Mouse (Mus musculus) testis, adult 2 months (tissue): Measurements from ENCODE around the gene Tssk4. TPM values are rescaled to one million over a fixed set of nuclear protein-coding genes. Genes with fewer than 3 reads are reported as not detected.
A peak's percentile ranks its signal among the peaks of the same experiment; 100 is the strongest.

Source experiments
- H3K27ac ChIP-seq: fragments of 200-500 bp; 2 replicates; pipeline ENCODE4 v1.5.1; 2012; ENCODE audit warnings: low read depth, low read length; ENCODE audit not compliant: control insufficient read depth, insufficient read depth
- H3K27me3 ChIP-seq: fragments of 200-500 bp; 2 replicates; pipeline ENCODE4 v1.6.1; 2012; ENCODE audit warnings: mild to moderate bottlenecking, low read length, moderate library complexity; ENCODE audit not compliant: control insufficient read depth, insufficient read depth
- H3K36me3 ChIP-seq: fragments of 200-500 bp; 2 replicates; pipeline ENCODE4 v1.6.1; 2012; ENCODE audit warnings: mild to moderate bottlenecking, low read length; ENCODE audit not compliant: control insufficient read depth, insufficient read depth
- H3K4me1 ChIP-seq: fragments of 200-500 bp; 2 replicates; pipeline ENCODE4 v1.6.1; 2012; ENCODE audit warnings: low read length; ENCODE audit not compliant: control insufficient read depth, insufficient read depth
- H3K4me3 ChIP-seq: fragments of 200-500 bp; 2 replicates; pipeline ENCODE4 v1.5.1; 2012; ENCODE audit warnings: low read depth, mild to moderate bottlenecking, low read length, moderate library complexity, mixed read lengths; ENCODE audit not compliant: control insufficient read depth
- CTCF ChIP-seq: fragments of 200-500 bp; IDR thresholded peaks from 2 replicates; pipeline ENCODE4 v1.5.1; 2012; ENCODE audit warnings: low read depth, mild to moderate bottlenecking, inconsistent platforms, low read length, moderate library complexity; ENCODE audit not compliant: control insufficient read depth, insufficient read depth, insufficient replicate concordance
- POLR2A ChIP-seq: fragments of 200-500 bp; IDR thresholded peaks from 2 replicates; pipeline ENCODE4 v1.6.1; 2012; ENCODE audit warnings: low read depth, mild to moderate bottlenecking, inconsistent platforms, low read length, moderate library complexity; ENCODE audit not compliant: control insufficient read depth
- polyA plus RNA-seq: library from polyadenylated mRNA; depleted of rRNA; stranded (reverse); fragments of >200 nt; gene quantifications from 2 replicates; pipeline ENCODE4 v1.2.3, GENCODE M21; 2012; rRNA removed

Gene Tssk4
- polyA plus RNA-seq: 197 and 200 TPM in 2 replicates

DNA sequence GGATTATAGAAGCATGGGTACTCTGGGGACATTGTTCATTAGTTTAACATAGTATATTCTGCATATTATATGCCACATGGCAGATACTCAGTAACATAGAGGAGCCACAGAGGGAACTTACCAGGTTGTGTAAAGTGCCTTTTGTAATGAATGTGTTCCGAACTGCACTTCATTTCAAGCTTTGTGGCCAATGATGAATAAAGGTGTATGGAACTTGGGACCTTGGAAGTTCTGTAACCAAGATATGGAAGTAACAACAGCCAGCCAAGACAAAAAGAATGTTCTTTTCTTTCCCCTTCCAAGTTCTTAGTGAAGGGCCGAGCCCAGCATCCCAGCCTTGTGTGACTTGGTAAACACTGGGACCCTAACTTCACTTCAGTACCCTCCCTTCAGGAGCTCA is at the start of gene Tssk4:
Tssk4 (plus strand) TSS at position 301 of the 400 bp plus-strand sequence.
- H3K36me3 ChIP-seq: no peaks in the 10 kb centered on the region
- peaks cover 1% of the 10 kb centered on the region; the same call in 1 of the 2 replicates for H3K4me1 ChIP-seq
- no peaks in the 10 kb centered on the region for H3K27me3 ChIP-seq
- peak; percentile 24; the same call in 1 of the 2 replicates for TF ChIP-seq POLR2A
- no peak for TF ChIP-seq CTCF
- H3K4me3 ChIP-seq: peak within 1 kb of the TSS; percentile 82
- H3K27ac ChIP-seq: no peak within 1 kb of the TSS

DNA sequence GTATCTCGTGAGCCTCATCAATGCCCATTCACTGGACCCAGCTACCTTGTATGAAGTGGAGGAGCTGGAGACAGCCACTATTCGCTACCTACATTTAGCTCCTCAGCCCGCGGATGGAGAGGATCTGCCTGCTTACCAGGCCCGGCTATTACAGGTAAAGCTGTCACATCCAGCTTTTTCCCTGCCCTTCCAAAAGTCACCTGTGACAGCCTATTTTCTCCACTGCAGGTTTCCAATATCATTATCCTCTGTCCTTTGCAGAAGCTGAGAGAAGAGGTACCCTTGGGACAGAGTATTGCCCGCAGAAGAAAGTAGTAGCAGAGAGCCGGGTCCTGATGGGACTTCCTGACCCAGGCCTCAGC is 46.7 kb upstream of the Tssk4 start, which contains the start of gene Irf9:
Irf9 (plus strand) TSS at position 301 of the 362 bp plus-strand sequence.
- Histone ChIP-seq H3K27ac (peak within 1 kb of the TSS; percentile 86), H3K27me3 (no peaks in the 10 kb centered on the region), H3K36me3 (no peaks in the 10 kb centered on the region), H3K4me1 (no peaks in the 10 kb centered on the region; the same call in 1 of the 2 replicates), H3K4me3 (peak within 1 kb of the TSS; percentile 75)
- no peak for TF ChIP-seq CTCF
- TF ChIP-seq POLR2A: no peak

DNA sequence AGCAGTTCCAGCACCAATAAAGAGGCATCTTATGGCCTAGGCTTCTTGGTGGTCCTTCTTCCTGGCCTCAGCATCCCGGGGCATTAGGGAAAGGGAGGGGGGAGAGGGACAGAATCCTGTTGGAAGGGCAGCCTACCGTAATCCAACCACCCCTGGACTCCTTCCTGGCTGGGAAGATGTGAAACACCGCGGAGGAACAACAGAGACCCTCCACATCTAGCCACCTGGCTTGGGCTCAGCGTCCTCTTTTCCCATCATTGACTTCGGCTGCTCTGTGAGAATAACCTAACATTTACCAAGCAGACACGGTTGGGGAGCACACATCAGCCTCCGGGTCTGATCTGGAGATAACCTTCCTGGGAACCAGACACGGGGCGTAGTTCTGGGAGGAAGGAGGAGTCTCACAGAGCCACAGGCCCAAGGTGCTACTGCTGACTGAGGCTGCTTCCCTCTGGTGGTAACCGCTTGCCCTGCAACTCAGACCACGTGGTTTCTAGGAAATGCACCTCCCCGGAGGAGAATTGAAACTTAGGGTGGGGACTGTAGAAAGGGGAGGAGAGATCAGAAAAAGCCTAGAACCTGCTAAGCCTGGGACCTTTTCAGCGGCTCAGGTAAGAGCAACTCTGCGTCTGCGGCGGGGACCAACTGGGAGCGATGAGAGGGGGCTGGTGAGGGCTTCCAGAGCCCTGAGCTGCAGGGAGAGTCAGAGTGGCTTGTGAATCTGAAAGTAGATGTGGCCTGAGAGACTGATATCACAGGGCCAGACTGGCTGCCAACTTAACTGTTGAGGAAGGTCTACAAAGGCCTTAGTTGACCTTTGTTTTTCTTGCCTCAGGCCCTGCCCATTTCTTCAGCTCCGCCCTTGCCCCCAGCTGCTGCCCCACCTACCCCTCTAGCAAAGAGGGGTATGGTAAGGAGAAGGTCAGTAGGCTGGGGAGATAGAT is 46.1 kb upstream of the Tssk4 start:
- no peaks in the 10 kb centered on the region for H3K36me3 ChIP-seq
- TF ChIP-seq POLR2A: no peak
- TF ChIP-seq CTCF: peak; percentile 76; the same call in 1 of the 2 replicates
- H3K27me3 ChIP-seq: no peaks in the 10 kb centered on the region
- H3K4me3 ChIP-seq: peak overlapping the region; percentile 75
- H3K4me1 ChIP-seq: no peaks in the 10 kb centered on the region; the same call in 1 of the 2 replicates
- H3K27ac ChIP-seq: peak overlapping the region; percentile 86

DNA sequence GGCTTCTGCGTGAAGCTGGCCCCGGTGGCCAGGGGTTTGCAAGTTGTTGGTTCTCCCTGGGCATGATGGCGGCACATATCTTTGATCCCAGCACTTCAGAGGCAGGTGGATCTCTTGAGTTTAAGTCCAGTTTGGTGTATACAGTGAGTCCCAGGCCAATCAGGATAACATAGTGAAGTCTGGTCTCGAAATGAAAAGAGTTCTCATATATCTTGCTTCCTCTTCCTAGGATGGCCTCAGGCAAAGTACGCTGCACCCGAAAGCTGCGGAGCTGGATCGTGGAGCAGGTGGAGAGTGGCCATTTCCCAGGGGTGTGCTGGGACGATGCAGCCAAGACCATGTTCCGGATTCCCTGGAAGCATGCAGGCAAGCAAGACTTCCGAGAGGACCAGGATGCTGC is 45.2 kb upstream of the Tssk4 start:
- Histone ChIP-seq H3K27ac (no peak overlapping the region), H3K4me3 (no peak overlapping the region)

DNA sequence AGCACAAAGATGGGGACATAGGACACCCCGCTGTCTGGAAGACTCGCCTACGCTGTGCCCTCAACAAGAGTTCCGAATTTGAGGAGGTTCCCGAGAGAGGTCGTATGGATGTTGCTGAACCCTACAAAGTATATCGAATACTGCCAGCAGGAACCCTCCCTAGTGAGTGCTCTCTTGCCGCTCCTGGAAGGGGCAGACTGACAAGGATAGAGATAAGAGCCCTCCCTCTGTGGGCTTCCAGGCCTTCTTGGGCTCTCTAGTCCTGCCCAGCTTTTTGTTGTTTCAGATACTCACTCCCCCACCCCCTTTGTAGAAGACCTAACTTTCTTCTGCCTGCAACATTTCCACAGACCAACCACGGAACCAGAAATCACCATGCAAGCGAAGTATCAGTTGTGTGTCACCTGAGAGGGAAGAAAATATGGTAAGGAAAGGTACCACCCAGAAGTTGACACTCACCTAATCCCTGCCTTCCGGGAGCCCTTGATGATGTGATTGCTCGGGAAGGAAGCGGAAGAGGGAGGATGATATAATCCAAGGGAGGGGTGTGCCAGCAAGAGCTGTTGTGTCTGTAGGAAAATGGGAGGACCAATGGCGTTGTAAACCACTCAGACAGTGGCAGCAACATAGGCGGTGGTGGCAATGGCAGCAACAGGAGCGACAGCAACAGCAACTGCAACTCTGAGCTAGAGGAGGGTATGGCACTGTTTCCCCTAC is 44.1 kb upstream of the Tssk4 start:
- Histone ChIP-seq H3K27me3 (no peaks in the 10 kb centered on the region), H3K36me3 (no peaks in the 10 kb centered on the region), H3K27ac (no peak overlapping the region), H3K4me1 (no peaks in the 10 kb centered on the region; the same call in 1 of the 2 replicates), H3K4me3 (no peak overlapping the region)
- no peak for TF ChIP-seq CTCF
- no peak for TF ChIP-seq POLR2A

More for the DNA sequence above, 45.2 kb upstream of the Tssk4 start:
- Histone ChIP-seq H3K4me1 (no peaks in the 10 kb centered on the region; the same call in 1 of the 2 replicates), H3K27me3 (no peaks in the 10 kb centered on the region), H3K36me3 (no peaks in the 10 kb centered on the region)
- TF ChIP-seq CTCF (no peak), POLR2A (no peak)

DNA sequence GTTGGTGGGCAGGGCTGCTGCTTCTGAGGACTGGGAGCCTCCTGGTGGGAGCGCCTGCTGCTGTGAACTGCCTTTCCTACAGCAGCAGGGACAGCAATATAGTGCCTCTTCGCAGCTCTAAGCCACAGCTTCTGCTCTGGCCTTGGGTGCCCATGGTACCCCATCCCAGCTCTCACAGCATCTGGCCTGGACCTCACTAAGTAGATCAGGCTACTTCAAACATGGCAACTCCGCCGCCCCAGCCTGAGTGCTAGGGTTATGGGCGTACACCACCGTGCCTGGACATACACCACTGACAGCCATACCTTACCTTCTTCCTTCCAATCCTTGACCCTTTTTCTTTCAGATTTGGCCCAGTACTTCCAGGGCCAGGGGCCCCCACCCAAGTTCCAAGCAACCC is 41.6 kb upstream of the Tssk4 start:
- H3K36me3 ChIP-seq: no peaks in the 10 kb centered on the region

DNA sequence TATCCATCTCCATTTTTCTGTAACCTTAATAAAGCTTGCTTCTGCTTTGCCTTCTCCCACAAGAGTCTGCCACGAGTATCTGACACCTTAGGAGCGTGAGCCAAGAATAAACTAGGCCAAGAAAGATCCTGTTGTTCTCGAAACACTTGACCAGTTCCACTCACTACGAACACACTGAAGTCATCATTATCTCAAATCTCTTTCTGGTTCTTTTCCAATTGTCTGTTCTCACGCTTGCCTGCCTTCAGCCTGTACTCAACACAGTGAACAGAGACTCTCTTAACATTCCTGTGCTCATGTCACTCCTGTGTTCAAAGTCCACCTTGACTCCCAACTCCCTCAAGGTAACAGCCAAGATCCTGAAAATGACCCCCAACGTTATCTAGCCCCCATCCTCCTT is 36.6 kb upstream of the Tssk4 start:
- no peaks in the 10 kb centered on the region for H3K27me3 ChIP-seq
- H3K4me3 ChIP-seq: no peak overlapping the region
- H3K27ac ChIP-seq: peak overlapping the region; percentile 66
- H3K36me3 ChIP-seq: no peaks in the 10 kb centered on the region
- TF ChIP-seq POLR2A: no peak
- no peak for TF ChIP-seq CTCF
- H3K4me1 ChIP-seq: peaks cover 5% of the 10 kb centered on the region

More for the DNA sequence above, 41.6 kb upstream of the Tssk4 start:
- TF ChIP-seq POLR2A (no peak), CTCF (no peak)
- no peaks in the 10 kb centered on the region for H3K27me3 ChIP-seq
- no peak overlapping the region for H3K27ac ChIP-seq
- H3K4me3 ChIP-seq: no peak overlapping the region
- H3K4me1 ChIP-seq: no peaks in the 10 kb centered on the region; the same call in 1 of the 2 replicates
